Mouse (Mus musculus): ENCODE measurements around the gene Sox18.

DNA sequence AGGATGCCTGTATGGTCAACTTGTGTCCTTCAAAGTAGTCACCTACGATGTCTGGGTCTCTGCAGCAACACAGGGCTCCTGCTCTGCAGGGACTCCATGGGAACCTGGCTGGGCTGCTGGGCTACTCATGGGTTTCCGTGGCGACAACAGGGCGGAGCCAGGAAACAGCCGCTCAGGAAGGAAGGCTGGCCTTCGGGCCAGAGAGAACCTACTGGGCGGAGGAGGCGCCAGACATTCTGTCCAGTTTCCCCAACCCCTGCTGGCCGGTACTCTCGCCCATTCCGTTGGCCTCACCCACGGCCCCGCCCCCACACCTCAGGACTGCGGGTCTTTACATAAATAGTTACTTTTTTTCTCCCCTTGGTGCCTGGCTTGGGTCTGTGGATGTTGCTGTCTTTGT, 4.0 kb upstream of the Sox18 start:
- TF ChIP-seq CTCF (IDR thresholded peaks at IDR 0.05; ENCODE audit: control insufficient read depth, insufficient read depth, insufficient replicate concordance, low read depth, low read length), result no peak
- TF ChIP-seq POLR2A (IDR thresholded peaks at IDR 0.05; ENCODE audit: control insufficient read depth, low read depth, low read length), result peak; percentile 78

Data from testis, adult 2 months (tissue).